Mouse (Mus musculus) small intestine, adult 2 months (tissue): ENCODE results near the gene Tead3.

Experiments used
- CTCF ChIP-seq: fragments of 200-500 bp; IDR thresholded peaks from 2 replicates; pipeline ENCODE4 v1.5.1; 2012; ENCODE audit warnings: low read depth, mild to moderate bottlenecking, control low read depth, inconsistent platforms, low read length, moderate library complexity, mixed read lengths; ENCODE audit not compliant: insufficient replicate concordance, insufficient read length; ENCODE audit errors: extremely low read depth
- POLR2A ChIP-seq: fragments of 200-500 bp; IDR thresholded peaks from 2 replicates; pipeline ENCODE4 v1.6.1; 2012; ENCODE audit warnings: low read depth, mild to moderate bottlenecking, control low read depth, inconsistent platforms, low read length, moderate library complexity

DNA sequence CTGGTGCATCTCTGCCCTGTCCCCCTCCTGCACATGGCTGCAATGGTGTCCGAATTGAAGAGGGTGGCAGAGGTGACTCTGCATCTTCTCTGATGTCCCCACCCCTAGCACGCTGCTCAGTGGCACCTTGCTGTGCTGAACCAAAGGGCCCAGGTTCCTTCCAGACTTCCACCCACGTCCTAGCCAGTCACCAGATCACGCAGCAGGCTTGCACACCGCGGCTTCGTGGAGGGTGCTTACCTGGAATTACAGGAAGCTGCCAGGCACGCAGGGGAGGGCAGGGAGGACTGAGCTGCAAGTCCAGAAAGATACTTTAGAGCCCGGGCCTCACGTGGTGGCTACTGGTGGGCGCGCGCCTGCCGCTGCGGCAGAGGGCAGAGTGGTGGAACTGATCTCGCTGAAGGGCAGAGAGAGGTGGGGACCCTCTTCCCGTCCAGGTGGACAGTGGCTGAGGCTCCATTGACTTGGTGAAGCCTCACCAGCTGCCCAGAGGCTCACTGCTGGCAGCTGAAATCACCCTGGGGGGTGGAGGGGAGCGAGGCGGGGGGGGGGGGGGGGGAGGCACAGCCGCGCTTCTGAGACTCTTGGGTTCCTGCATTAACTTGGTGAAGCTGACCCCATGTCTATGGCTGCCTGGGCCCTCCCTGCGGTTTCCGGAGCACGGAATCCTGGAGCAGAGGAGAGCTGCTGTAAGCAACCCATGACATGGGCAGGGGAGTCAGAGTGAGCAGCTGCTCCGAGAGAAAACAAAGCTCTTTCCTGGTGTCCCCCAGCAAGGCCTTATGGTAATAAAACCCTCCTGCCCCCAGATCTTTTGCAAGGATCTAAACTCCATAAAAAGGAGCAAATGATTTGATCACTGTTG is 41.2 kb upstream of the Tead3 start:
- TF ChIP-seq CTCF: no peak
- no peak for TF ChIP-seq POLR2A
